Mouse (Mus musculus): ENCODE data around the gene Mafk. TPM values are rescaled to one million over a fixed set of nuclear protein-coding genes. Genes with fewer than 3 reads are reported as not detected.

The Mafk gene
- total and polyA plus RNA-seq, 3 experiments = 16.4 to 24.1 (median 23.6) TPM

DNA sequence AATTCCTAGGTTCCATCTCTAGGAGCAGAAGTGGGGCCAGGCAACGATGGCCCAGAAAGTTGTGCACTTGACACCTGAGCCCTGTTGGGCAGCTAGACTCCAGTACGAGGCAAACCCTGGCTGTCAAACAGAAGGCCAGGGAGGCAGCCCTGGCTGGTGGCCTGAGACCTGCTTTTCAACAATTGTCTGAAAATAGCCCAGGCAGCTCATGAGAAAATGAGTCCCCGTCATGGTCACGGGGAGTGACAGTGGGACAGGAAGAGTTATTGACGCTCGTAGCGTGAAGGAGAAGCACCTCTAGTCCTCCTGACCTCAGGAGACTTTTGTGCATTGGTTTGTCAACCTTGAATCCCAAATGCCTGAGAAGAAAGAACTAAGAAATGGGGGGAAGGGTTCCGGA, 9.9 kb upstream of the Mafk start:
- in situ Hi-C loops (cut with MboI; ENCODE audit: low pct_ligation_motif_present, low pct_unique_long_range_greater_than_20kb, low sequenced_read_pairs) = no loop called here
- no peak overlapping the region for H3K27ac ChIP-seq (ENCODE audit: insufficient read depth, low read depth)
- dilution Hi-C loops (cut with MboI; ENCODE audit: extremely low pct_ligation_motif_present, extremely low pct_unique_long_range_greater_than_20kb, low sequenced_read_pairs) = no loop called here
- no peaks in the 10 kb centered on the region for H3K79me2 ChIP-seq (replicated peaks; ENCODE audit: control insufficient read depth, extremely low read depth, insufficient read depth, poor library complexity, severe bottlenecking)
- no peak overlapping the region for H3K4me2 ChIP-seq (ENCODE audit: insufficient read depth, low read depth, poor library complexity, severe bottlenecking)
- TF ChIP-seq GABPA (IDR thresholded peaks at IDR 0.05; ENCODE audit: insufficient replicate concordance, low read depth, low read length) (no peak), PAX5 (IDR thresholded peaks at IDR 0.05; ENCODE audit: low read length) (no peak), USF1 (IDR thresholded peaks at IDR 0.05; ENCODE audit: low read depth, low read length) (no peak), RAD21 (IDR thresholded peaks at IDR 0.05; ENCODE audit: low read depth, low read length) (no peak), MYC (IDR thresholded peaks at IDR 0.05; ENCODE audit: low read depth, low read length) (no peak), UBTF (IDR thresholded peaks at IDR 0.05; ENCODE audit: low read depth, low read length) (no peak), MAZ (IDR thresholded peaks at IDR 0.05; ENCODE audit: low read depth, low read length) (no peak), E2F4 (IDR thresholded peaks at IDR 0.05; ENCODE audit: insufficient replicate concordance, low read depth, low read length) (no peak), ZNF384 (IDR thresholded peaks at IDR 0.05; ENCODE audit: low read depth, low read length) (no peak), CTCF (conservative IDR thresholded peaks at IDR 0.05 in 1 of 2, IDR thresholded peaks at IDR 0.05 in 1 of 2; ENCODE audit: low read depth in 2 of 2, low read length in 2 of 2) (no peak), JUN (IDR thresholded peaks at IDR 0.05; ENCODE audit: insufficient read depth, low read depth, low read length) (no peak), ZC3H11A (IDR thresholded peaks at IDR 0.05; ENCODE audit: low read depth, low read length) (no peak), HCFC1 (IDR thresholded peaks at IDR 0.05; ENCODE audit: low read depth, low read length) (no peak), JUND (conservative IDR thresholded peaks at IDR 0.05; ENCODE audit: low read depth, low read length) (no peak), CHD2 (IDR thresholded peaks at IDR 0.05; ENCODE audit: low read length) (no peak), SIN3A (IDR thresholded peaks at IDR 0.05; ENCODE audit: low read length) (no peak), ELF1 (IDR thresholded peaks at IDR 0.05; ENCODE audit: low read depth, low read length) (no peak), NRF1 (IDR thresholded peaks at IDR 0.05; ENCODE audit: low read depth, low read length) (no peak)
- peaks cover 23% of the 10 kb centered on the region for H3K27me3 ChIP-seq (replicated peaks)
- peaks cover 9 to 14% of the 10 kb centered on the region in 2 experiments for H3K4me1 ChIP-seq (ENCODE audit: control insufficient read depth in 1 of 2, insufficient read depth in 2 of 2)
- H3K9ac ChIP-seq (ENCODE audit: insufficient read depth, low read depth) = no peak overlapping the region
- DNase-seq (ENCODE audit: extremely low read depth) = no peak
- no peaks in the 10 kb centered on the region for H3K36me3 ChIP-seq (replicated peaks in 1 of 2; ENCODE audit: control insufficient read depth in 1 of 2, insufficient read depth in 1 of 2, low read length in 1 of 2)
- no peak overlapping the region for H3K4me3 ChIP-seq (replicated peaks in 1 of 3; ENCODE audit: low read depth in 2 of 3, low read length in 2 of 3, poor library complexity in 1 of 3)
- H3K9me3 ChIP-seq (replicated peaks; ENCODE audit: low read length) = no peaks in the 10 kb centered on the region

DNA sequence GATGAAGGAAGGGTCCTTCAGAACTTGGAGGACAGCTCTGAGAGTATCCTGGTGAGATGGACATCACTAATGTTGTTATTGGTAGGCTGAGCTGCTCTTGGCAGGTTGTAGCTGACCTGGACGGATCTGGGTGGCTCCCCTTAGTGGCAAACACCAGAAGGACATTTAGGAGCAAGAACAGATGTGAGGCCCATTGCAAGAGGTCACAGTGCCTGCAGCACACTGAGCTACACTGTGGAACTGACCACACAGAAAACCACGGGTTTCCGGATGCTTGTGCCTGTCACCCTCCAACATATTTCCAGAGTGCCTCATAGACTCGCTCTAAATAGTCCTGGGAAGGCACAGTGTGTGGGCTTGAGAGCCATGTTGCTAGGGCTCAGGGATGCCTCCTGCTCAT, 1.8 kb upstream of the Mafk start:
- peaks cover 20% of the 10 kb centered on the region for H3K79me2 ChIP-seq (replicated peaks; ENCODE audit: control insufficient read depth, extremely low read depth, insufficient read depth, poor library complexity, severe bottlenecking)
- H3K9ac ChIP-seq (ENCODE audit: insufficient read depth, low read depth) = no peak overlapping the region
- no peaks in the 10 kb centered on the region for H3K9me3 ChIP-seq (replicated peaks; ENCODE audit: low read length)
- H3K27me3 ChIP-seq (replicated peaks) = peaks cover 24% of the 10 kb centered on the region
- no peak overlapping the region for H3K27ac ChIP-seq (ENCODE audit: insufficient read depth, low read depth)
- H3K4me1 ChIP-seq (ENCODE audit: control insufficient read depth in 1 of 2, insufficient read depth in 2 of 2) = peaks cover 23 to 30% of the 10 kb centered on the region in 2 experiments
- H3K36me3 ChIP-seq (replicated peaks in 1 of 2; ENCODE audit: control insufficient read depth in 1 of 2, insufficient read depth in 1 of 2, low read length in 1 of 2) = peaks cover 0 to 9% of the 10 kb centered on the region in 2 experiments
- in situ Hi-C loops (cut with MboI; ENCODE audit: low pct_ligation_motif_present, low pct_unique_long_range_greater_than_20kb, low sequenced_read_pairs) (no loop called here), dilution Hi-C loops (cut with MboI; ENCODE audit: extremely low pct_ligation_motif_present, extremely low pct_unique_long_range_greater_than_20kb, low sequenced_read_pairs) (no loop called here)
- TF ChIP-seq CTCF (conservative IDR thresholded peaks at IDR 0.05 in 1 of 2, IDR thresholded peaks at IDR 0.05 in 1 of 2; ENCODE audit: low read depth in 2 of 2, low read length in 2 of 2) = peak in 1 of 2 experiments; percentile 44; a peak in 2 of 4 replicates
- no peak for TF ChIP-seq PAX5 (IDR thresholded peaks at IDR 0.05; ENCODE audit: low read length)
- no peak overlapping the region for H3K4me3 ChIP-seq (replicated peaks in 1 of 3; ENCODE audit: low read depth in 2 of 3, low read length in 2 of 3, poor library complexity in 1 of 3)
- no peak overlapping the region for H3K4me2 ChIP-seq (ENCODE audit: insufficient read depth, low read depth, poor library complexity, severe bottlenecking)
- DNase-seq (ENCODE audit: extremely low read depth) = no peak
